Mouse (Mus musculus): ENCODE measurements at regions not wholly inside any gene's neighbourhood (a gene's known extent, or its start where the extent isn't known, plus 50 kb on each side); places are given as distances from the start of the nearest gene placed in this dataset.

- no peak for DNase-seq
Measured at GRCm38 (mm10) chr2:74178106-74178505, 267.0 kb upstream of the Atp5g3 start.

- no peak for DNase-seq
Measured at GRCm38 (mm10) chr2:74168776-74169570, 257.8 kb upstream of the Atp5g3 start.

GRCm38 (mm10) chr2:74168307-74168706 lies 257.2 kb upstream of the Atp5g3 start:
- no peak for DNase-seq

GRCm38 (mm10) chr2:74154062-74154461 lies 242.9 kb upstream of the Atp5g3 start:
- no peak for DNase-seq

GRCm38 (mm10) chr2:74153247-74153850 lies 242.2 kb upstream of the Atp5g3 start:
- no peak for DNase-seq

GRCm38 (mm10) chr2:74152534-74153246 lies 241.6 kb upstream of the Atp5g3 start:
- DNase-seq = no peak

- DNase-seq = no peak
Measured at GRCm38 (mm10) chr2:74147193-74147592, 236.1 kb upstream of the Atp5g3 start.

GRCm38 (mm10) chr2:74136624-74137003 lies 225.5 kb upstream of the Atp5g3 start:
- no peak for DNase-seq

GRCm38 (mm10) chr2:74135963-74136623 lies 225.0 kb upstream of the Atp5g3 start:
- DNase-seq = no peak

- no peak for DNase-seq
Measured at GRCm38 (mm10) chr2:74130141-74130588, 219.0 kb upstream of the Atp5g3 start.

- DNase-seq = no peak
Measured at GRCm38 (mm10) chr2:74128782-74129538, 217.8 kb upstream of the Atp5g3 start.

GRCm38 (mm10) chr2:74127136-74127535 lies 216.0 kb upstream of the Atp5g3 start:
- DNase-seq = no peak

GRCm38 (mm10) chr2:74124252-74124651 lies 213.1 kb upstream of the Atp5g3 start:
- no peak for DNase-seq

- no peak for DNase-seq
Measured at GRCm38 (mm10) chr2:74123360-74124074, 212.4 kb upstream of the Atp5g3 start.

- DNase-seq = no peak
Measured at GRCm38 (mm10) chr2:74122937-74123336, 211.8 kb upstream of the Atp5g3 start.

GRCm38 (mm10) chr2:74120051-74120450 lies 208.9 kb upstream of the Atp5g3 start:
- no peak for DNase-seq

GRCm38 (mm10) chr2:74119167-74119937 lies 208.2 kb upstream of the Atp5g3 start:
- DNase-seq = no peak

GRCm38 (mm10) chr2:74106472-74106871 lies 195.3 kb upstream of the Atp5g3 start:
- DNase-seq = no peak

- DNase-seq = no peak
Measured at GRCm38 (mm10) chr2:74099671-74100372, 188.7 kb upstream of the Atp5g3 start.

GRCm38 (mm10) chr2:74096809-74097208 lies 185.7 kb upstream of the Atp5g3 start:
- no peak for DNase-seq

All from B cell, adult 2 months (primary cell).